Mouse (Mus musculus) cerebellum, adult 8-10 months (tissue): ENCODE data around the gene Nelfb.

Experiments
- DNase-seq: peaks from one replicate; pipeline ENCODE4 v3.0.0; 2022

Gene Nelfb

GRCm38 (mm10) chr2:25195211-25196156 lies 15.8 kb downstream of the Nelfb start:
- no peak for DNase-seq

GRCm38 (mm10) chr2:25194486-25195171 lies 16.7 kb downstream of the Nelfb start:
- DNase-seq, result no peak

- no peak for DNase-seq
Measured at GRCm38 (mm10) chr2:25194006-25194405, 17.3 kb downstream of the Nelfb start.

- DNase-seq, result peak; percentile 84
Measured at GRCm38 (mm10) chr2:25193330-25193770, 17.9 kb downstream of the Nelfb start.

- DNase-seq, result no peak
Measured at GRCm38 (mm10) chr2:25187841-25188240, 23.4 kb downstream of the Nelfb start.

DNA sequence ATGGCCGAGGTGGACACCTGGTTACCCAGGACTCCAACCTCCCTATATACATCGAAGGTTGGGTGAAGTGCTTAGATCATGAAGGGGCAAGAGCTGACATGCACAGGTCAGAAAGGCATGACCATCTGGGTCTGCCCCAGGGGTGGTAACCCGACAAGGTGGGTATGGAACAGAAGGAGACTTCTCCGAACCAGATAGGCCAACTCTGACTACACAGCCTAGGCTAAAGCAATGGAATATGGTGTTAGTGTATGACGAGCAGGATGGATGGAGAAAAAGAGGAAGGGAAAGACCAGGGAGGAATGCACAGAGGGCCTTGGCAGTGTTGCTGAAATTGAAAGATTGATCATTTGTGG lies 24.7 kb downstream of the Nelfb start:
- no peak for DNase-seq

GRCm38 (mm10) chr2:25185625-25186574 lies 25.4 kb downstream of the Nelfb start:
- no peak for DNase-seq

DNA sequence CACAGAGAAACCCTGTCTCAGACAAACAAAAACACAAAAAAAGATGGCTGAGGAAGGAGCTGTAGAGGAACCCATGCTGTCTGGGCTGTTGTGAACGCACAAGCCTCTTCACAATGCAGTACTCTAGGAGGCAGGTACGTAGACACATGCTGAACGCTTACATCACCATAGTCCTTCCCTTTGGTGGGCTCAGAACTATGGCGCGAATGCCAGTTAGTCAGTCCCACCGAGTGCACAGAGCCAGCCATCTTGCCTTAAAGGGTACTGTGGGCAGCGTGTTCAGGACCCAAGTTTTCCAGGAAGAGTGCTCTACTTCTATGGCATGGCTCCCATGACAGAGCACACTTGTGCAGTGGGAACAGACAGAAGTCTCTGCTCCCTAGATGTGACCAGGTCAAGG lies 26.8 kb downstream of the Nelfb start:
- DNase-seq, result no peak

DNA sequence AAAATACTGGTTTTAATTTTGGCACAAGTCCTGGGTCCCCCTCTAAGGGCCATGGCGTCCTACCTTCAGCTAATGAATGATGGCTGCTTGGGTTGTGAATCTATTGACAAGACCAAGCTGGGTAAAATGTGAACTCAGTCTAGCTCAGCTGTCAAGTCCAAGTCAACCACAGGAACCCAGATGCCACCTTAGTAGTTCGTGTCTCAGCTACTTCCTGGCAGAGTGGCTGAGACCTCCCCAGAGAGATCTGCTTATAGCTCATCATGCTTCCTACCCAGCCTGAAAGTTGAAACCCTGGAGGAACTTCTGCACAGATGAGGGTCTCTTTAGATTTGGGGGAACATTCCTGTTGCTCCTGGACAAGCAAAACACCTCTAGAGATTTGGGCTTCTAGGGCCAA lies 28.0 kb downstream of the Nelfb start:
- DNase-seq, result no peak

GRCm38 (mm10) chr2:25182664-25183063 lies 28.6 kb downstream of the Nelfb start:
- DNase-seq, result no peak

DNA sequence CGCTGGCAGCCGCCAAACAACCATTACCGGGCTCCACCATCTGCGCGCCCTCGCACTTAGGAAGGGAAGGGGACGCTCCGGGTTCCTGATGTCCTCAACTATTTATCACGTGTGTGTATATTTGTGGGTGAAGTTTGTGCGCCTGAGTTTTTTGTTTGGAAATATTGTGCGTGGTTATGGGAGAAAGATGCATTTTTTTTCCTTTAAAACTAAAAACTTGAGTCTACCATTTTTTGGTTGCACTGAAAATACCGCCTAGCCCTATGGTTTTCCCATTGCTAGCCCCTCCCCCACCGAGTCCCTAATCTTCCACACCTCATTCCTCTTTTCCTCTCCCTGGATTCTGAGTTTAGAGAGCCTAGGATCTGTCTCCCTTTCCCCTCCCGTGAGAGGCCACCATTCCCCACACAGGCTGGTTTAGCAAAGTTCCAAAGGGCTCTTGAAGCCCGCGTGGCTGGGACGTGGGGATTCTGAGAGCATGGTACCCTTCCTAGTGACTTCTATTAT lies 29.3 kb downstream of the Nelfb start:
- no peak for DNase-seq

DNA sequence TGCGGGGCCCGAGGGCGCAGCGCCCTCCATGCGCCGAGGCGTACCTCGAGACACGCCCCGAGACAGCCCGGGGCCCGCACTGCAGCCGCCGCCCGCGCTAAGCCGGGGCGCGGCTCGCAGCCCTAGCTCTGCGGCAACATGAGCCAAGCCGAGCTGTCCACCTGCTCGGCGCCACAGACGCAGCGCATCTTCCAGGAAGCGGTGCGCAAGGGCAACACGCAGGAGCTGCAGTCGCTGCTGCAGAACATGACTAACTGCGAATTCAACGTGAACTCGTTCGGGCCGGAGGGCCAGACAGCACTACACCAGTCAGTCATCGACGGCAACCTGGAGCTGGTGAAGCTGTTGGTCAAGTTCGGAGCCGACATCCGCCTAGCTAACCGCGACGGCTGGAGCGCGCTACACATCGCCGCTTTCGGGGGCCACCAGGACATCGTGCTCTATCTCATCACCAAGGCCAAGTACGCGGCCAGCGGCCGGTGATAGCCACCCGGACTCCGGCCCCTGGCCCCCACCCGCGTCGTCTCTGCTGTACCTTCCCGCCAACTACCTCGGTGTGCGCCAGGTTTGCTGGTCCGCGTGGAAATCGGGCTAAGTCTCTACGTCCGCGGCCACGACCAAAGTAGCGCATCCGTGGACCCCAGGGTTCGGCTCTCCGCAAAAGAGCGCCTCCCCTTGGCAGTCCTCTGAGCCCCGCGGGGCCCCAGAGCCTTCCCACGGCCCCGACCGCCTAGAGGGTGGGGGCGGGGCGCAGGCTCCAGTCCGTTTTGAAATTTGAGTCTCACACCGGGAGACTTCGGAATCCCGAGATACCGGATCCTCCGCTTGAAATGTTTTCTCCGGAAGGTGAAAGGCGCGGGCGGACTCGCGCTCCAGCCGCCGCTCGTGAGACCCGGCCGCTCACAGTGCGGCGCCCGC lies 30.1 kb downstream of the Nelfb start:
- peak; percentile 36 for DNase-seq

DNA sequence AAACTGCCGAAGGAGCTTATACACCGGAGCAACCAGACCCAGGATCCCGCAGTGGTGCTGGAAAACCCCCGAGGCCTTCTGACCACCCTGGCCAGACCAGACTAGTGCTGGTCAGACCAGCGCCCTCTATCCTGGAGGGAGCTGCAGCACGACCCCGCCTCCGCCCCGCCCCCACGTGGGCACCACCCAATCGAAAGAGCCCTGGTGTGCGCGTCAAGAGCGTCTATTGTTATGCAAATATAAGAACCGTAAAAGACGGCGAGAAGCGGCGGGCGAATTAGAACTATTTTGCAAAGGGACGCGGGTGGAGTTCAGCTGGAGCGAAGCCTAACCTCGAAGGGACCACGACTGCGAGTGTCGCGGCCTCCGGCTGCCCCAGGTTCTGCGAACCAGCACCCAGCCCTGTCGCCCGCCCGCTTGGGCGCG lies 30.8 kb downstream of the Nelfb start, which contains the start of gene Nrarp:
TSS of gene Nrarp (plus strand) at position 281 of the 426 bp plus-strand sequence.
- peak; percentile 82 for DNase-seq

DNA sequence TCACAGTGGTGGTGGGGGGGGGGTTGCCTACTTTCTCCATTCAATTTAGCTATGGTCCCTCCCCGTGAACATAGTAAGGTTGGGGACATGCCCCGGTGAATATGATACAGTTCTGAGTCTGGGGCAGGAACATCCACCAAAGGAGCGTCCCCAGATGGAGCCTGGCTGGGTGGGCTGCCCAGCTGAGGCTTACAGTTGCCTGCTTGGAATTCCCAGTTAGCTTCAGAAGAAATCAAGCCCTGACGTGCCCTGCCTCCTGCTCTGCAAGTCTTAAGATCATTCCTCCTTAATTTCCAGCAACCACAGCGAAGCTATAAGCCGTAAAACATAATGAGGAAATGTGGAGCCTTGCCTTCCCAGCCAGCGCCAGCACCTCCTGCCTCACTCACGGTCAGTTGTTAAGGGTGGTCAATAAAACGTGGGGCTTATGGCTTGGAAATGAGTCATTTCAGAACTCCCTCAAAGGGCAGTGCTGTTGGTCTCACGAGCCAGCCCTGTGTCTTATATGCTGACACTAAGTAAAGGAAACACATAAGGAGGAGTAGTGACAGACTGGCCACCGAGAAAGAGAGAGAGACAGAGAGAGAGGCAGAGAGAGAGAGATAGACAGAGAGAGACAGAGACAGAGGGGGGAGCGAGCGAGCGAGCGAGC lies 31.6 kb downstream of the Nelfb start:
- no peak for DNase-seq

DNA sequence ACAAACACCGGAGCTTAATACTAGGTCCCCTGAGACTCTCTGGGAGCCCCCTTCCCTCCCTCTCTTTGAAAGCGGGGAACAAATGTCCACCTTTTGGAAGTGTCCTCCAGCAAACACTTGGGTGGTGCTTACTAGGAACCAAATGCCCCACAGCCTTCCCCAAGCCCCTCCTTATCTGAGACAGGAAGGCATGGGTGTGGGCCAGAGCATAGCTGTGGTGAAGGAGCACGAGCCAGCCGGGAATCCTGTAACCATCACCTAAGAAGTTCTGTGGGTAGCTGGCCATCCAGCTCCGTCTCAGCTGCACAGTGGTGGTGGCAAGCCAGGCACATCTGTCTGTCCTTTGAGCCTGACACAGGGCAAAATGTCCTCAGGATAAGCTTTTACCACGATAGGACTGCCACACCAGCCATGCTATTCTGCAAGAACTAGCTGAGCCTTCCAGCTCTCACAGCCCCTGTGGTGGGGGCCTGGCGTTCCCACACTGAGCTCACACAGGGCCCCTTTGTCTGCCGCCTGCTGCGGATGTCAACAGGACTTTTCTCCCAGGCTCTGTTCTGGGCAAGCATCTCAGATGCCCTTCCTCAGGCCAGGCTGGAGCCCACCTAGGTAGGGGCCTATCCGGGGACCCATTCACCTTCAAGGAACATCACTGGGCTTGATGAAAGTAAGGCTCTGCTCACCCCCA lies 32.9 kb downstream of the Nelfb start:
- no peak for DNase-seq

GRCm38 (mm10) chr2:25177685-25178084 lies 33.6 kb downstream of the Nelfb start:
- no peak for DNase-seq

DNA sequence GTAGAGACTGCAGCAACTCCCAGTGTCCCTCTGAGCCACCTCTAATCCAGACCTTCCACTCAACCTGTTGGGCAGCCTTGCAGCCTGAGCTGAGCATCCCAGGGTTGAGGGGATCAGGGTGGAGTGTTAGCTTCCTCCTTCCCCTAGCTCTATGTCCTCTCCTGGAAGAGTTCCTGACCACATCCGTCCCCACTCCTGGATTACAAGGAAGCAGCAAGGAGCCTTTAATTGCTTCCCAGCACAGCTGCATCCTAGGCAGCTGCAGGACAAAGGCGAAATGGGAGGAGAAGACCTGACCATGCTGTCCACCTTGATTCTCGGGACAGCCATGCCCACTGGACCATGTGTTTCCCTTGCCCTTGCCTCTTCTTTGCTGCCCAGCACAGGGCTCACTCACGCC lies 34.2 kb downstream of the Nelfb start:
- DNase-seq, result no peak

- DNase-seq, result no peak
Measured at GRCm38 (mm10) chr2:25176573-25176972, 34.7 kb downstream of the Nelfb start.

- DNase-seq, result no peak
Measured at GRCm38 (mm10) chr2:25175690-25176078, 35.6 kb downstream of the Nelfb start.
